Mouse (Mus musculus): ENCODE data around the gene Tead4. TPM values are rescaled to one million over a fixed set of nuclear protein-coding genes. Genes with fewer than 3 reads are reported as not detected.
"Not testable (repeated sequence)": the region's sequence is repeated elsewhere in the genome, so short reads cannot be mapped to it uniquely, and the experiment has no call there.

Tead4 gene
- total RNA-seq, 2 experiments from 2014 or later: 1.7 to 3.2 TPM

- peak; percentile 55 to 58 for DNase-seq
These were observed 63.4 kb downstream of the Tead4 start for GRCm38 (mm10) chr6:128237102-128237763.

GRCm38 (mm10) chr6:128236581-128236980 is 64.0 kb downstream of the Tead4 start:
- no peak for DNase-seq

- DNase-seq: peak; percentile 27 to 30
These were observed 66.4 kb downstream of the Tead4 start for GRCm38 (mm10) chr6:128234206-128234605.

GRCm38 (mm10) chr6:128232216-128232615 is 68.4 kb downstream of the Tead4 start:
- DNase-seq: no peak

GRCm38 (mm10) chr6:128231741-128232140 is 68.9 kb downstream of the Tead4 start:
- DNase-seq: no peak

GRCm38 (mm10) chr6:128227438-128228017 is 73.1 kb downstream of the Tead4 start:
- peak in 1 of 2 experiments; percentile 28 for DNase-seq

- DNase-seq: no peak
These were observed 73.7 kb downstream of the Tead4 start for GRCm38 (mm10) chr6:128226941-128227340.

- DNase-seq: no peak
These were observed 74.8 kb downstream of the Tead4 start for GRCm38 (mm10) chr6:128225846-128226176.

GRCm38 (mm10) chr6:128225009-128225845 is 75.4 kb downstream of the Tead4 start:
- no peak for DNase-seq

- no peak for DNase-seq
These were observed 77.5 kb downstream of the Tead4 start for GRCm38 (mm10) chr6:128223159-128223558.

GRCm38 (mm10) chr6:128215004-128215403 is 85.6 kb downstream of the Tead4 start:
- DNase-seq: not testable (repeated sequence)

GRCm38 (mm10) chr6:128209199-128209598 is 91.4 kb downstream of the Tead4 start:
- not testable (repeated sequence) for DNase-seq

GRCm38 (mm10) chr6:128208491-128209170 is 92.0 kb downstream of the Tead4 start:
- no peak for DNase-seq

- DNase-seq: no peak
These were observed 97.1 kb downstream of the Tead4 start for GRCm38 (mm10) chr6:128203557-128203956.

GRCm38 (mm10) chr6:128200847-128201640 is 99.6 kb downstream of the Tead4 start:
- peak; percentile 74 to 85 for DNase-seq

- DNase-seq: peak; percentile 100
These were observed 100.3 kb downstream of the Tead4 start for GRCm38 (mm10) chr6:128200116-128200846.

GRCm38 (mm10) chr6:128183521-128183920 is 117.1 kb downstream of the Tead4 start:
- peak in 1 of 2 experiments; percentile 24 for DNase-seq

- DNase-seq: peak; percentile 11 to 16
These were observed 119.4 kb downstream of the Tead4 start for GRCm38 (mm10) chr6:128181176-128181575.

- DNase-seq: no peak
These were observed 121.0 kb downstream of the Tead4 start for GRCm38 (mm10) chr6:128179651-128180050.

- peak; percentile 17 to 41 for DNase-seq
These were observed 121.4 kb downstream of the Tead4 start for GRCm38 (mm10) chr6:128179247-128179646.

GRCm38 (mm10) chr6:128178681-128179080 is 121.9 kb downstream of the Tead4 start:
- DNase-seq: no peak
